ENCODE assay signal across 10 mouse cellular contexts in genomic region chr11:106815331-106815730, GRCm38 (mm10).
"Had no signal": no experiment of that assay in that cellular context is flagged by ENCODE, and none has a peak within 500 bp of the region (broad histone marks: within the 10 kb centered on the region; RNA-seq: fewer than 3 reads in every experiment).

No protein-coding gene starts in this region.

- DNase-seq: lung, adult 18-20 months; lung, postnatal 36 days; right cerebral cortex, postnatal 14 days; thymus, adult 2 months; thymus, postnatal 25 days had no signal

- H3K27me3 ChIP-seq: limb, embryonic 13.5 days; midbrain, embryonic 13.5 days; stomach, embryonic 15.5 days had no signal

- H3K27ac ChIP-seq: limb, embryonic 13.5 days; liver, embryonic 14.5 days; midbrain, embryonic 13.5 days; stomach, embryonic 15.5 days had no signal

- H3K4me1 ChIP-seq: stomach, embryonic 15.5 days had no signal

- ATAC-seq: lung, postnatal 0 days; midbrain, embryonic 13.5 days had no signal

- H3K9me3 ChIP-seq: limb, embryonic 13.5 days; midbrain, embryonic 13.5 days; stomach, embryonic 15.5 days had no signal

- H3K4me3 ChIP-seq: limb, embryonic 13.5 days; midbrain, embryonic 13.5 days; stomach, embryonic 15.5 days had no signal

- H3K9ac ChIP-seq: limb, embryonic 13.5 days; liver, embryonic 14.5 days; midbrain, embryonic 13.5 days; stomach, embryonic 15.5 days had no signal

- H3K4me2 ChIP-seq: limb, embryonic 13.5 days; midbrain, embryonic 13.5 days; stomach, embryonic 15.5 days had no signal
